Mouse (Mus musculus): ENCODE data around the gene Rasgrp4.

Rasgrp4 gene

DNA sequence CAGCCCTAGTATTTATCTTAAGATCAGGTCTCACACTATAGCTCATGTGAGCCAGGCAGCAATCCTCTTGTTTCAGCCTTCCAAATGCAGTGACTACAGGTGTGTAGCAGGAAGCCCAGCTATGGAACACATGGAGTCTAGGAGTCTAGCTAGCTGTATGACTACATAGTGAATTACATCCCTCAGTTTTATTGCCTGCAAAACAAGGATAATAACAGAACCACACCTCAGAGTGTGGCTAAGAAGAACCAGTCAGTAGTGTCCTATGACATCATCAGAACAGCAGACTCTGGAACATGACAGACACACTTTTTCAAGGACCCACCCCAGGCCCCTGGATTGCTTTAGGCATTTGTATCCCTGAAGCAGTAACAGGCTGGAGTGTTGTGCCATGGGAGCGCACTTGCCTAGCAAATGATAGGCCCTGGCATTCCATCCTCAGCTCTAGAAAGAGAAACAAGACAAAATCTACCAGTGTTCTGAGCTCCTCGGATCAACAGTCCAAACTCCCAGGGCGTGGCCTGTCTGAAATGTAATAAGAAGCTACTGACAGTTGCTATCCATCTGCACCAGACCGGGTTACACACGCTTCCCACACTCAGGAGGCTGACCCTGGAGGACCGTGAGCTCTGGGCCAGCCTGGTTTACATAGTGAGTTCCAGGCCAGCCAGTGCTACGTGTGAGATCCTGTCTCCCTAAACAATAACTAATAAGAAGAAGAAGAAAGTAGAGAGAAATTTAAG lies 12.1 kb downstream of the Rasgrp4 start:
- no peak for DNase-seq (ENCODE audit: low spot score in 2 of 2)

GRCm38 (mm10) chr7:29148771-29149170 lies 14.1 kb downstream of the Rasgrp4 start:
- no peak for DNase-seq (ENCODE audit: low spot score in 2 of 2)

- DNase-seq (ENCODE audit: low spot score in 2 of 2), result no peak
These were observed 16.8 kb downstream of the Rasgrp4 start for GRCm38 (mm10) chr7:29151486-29151885.

- DNase-seq (ENCODE audit: low spot score in 2 of 2), result no peak
These were observed 19.5 kb downstream of the Rasgrp4 start for GRCm38 (mm10) chr7:29154018-29154720.

DNA sequence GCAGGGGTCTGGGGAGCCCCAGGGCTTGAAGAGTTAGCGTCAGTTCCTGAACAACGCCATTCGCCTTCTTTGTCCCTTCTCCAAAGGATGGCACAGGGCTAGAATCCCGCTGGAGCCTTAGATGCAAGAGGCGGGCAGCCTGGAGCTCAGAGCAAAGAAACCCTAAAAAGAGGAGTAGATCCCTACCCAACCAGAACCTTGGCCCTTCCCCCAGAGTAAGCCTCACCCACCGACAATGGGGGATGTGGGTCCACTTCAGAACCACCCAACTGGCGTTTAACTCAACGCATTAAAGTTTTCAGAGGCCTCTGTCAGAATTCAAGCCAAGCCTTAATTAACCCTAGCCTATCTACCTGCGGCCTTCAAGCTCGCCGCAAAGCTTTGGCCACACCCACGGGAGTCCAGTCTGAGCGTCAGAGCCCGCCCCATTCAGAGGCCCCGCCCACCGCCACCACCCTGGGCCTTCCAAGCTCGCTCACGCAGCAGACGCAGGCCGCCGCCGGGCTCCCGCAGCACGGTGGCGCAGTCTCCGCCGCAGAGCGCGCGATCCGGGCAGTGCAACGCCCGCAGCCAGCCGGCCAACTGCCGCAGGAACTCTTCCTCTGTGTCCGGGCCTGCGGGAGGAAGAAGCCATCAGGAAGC lies 20.7 kb downstream of the Rasgrp4 start:
- DNase-seq (ENCODE audit: low spot score in 2 of 2), result peak; percentile 85 to 91

- DNase-seq (ENCODE audit: low spot score in 2 of 2), result peak; percentile 81 to 86
These were observed 21.5 kb downstream of the Rasgrp4 start, which contains the start of gene Fam98c for GRCm38 (mm10) chr7:29155838-29156782. Gene Fam98c, minus strand, starts transcription at chr7:29156234.

- no peak for DNase-seq (ENCODE audit: low spot score in 2 of 2)
These were observed 23.6 kb downstream of the Rasgrp4 start for GRCm38 (mm10) chr7:29158264-29158663.

- DNase-seq (ENCODE audit: low spot score in 2 of 2), result no peak
These were observed 27.6 kb downstream of the Rasgrp4 start for GRCm38 (mm10) chr7:29162294-29162693.

DNA sequence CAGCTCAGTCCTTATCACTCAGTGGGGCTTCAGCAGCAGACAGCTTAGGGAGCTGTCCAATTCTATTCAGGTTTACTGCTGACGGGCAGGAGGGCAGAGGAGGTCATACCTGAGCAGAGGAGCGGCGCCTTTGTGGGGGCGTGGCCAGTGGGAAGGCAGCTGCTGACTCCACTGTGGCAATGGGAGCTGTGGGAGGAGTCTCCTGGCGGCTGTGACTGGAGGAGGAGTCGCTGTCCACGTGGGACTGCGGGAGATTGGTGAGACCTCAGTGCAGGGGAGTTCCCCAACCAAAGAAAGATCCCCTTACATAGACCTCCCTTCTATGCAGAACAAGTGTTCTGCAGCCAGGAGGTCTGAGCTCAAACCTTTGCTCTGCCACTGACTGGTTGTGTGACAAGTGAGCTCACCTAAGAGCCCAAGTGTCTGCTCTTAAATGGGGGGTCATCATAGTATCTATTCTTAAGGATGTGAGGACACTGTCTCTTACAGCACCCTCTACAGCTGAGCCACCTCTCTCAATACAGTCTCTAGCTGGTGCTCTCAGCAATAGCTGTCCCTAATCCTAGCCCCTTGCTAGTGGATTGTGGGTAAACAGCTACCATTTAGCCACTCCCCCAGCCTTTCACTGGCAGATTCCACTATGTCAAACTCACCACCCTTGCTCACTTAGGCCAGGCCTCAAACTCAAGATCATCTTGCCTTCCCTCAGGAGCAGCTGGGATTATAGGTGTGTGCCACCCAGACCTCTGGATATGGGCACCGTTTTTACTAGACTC lies 28.3 kb downstream of the Rasgrp4 start:
- DNase-seq (ENCODE audit: low spot score in 2 of 2), result no peak

- no peak for DNase-seq (ENCODE audit: low spot score in 2 of 2)
These were observed 33.0 kb downstream of the Rasgrp4 start for GRCm38 (mm10) chr7:29167656-29168055.

GRCm38 (mm10) chr7:29168121-29168695 lies 33.6 kb downstream of the Rasgrp4 start:
- no peak for DNase-seq (ENCODE audit: low spot score in 2 of 2)

DNA sequence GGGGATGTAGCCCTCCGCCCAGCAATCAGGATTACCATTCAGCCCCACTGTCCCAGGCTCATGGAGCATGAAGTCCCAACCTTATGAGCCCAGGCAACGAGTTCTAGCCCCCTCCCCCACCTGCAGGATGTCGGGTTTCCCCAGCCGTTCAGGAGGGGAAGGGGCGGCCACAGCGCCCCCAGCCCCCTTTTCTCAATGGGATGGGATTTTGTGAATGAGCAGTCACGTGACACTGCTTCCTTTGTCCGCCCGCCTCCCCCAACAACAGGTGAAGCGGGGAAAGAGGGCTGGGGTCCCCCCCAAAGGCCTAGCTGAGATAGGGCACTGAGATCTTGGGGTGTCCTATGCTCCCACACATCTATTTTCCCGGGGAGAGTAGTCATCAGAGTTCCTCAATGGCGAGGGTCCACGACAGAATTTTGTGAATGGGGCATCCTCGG lies 34.2 kb downstream of the Rasgrp4 start:
- DNase-seq (ENCODE audit: low spot score in 2 of 2), result no peak

- peak; percentile 82 for DNase-seq (ENCODE audit: low spot score in 2 of 2)
These were observed 34.8 kb downstream of the Rasgrp4 start for GRCm38 (mm10) chr7:29169231-29170065.

- DNase-seq (ENCODE audit: low spot score in 2 of 2), result no peak
These were observed 35.6 kb downstream of the Rasgrp4 start, which contains the start of the genes Ggn and Spred3 for GRCm38 (mm10) chr7:29170066-29170754. Gene Ggn, plus strand, starts transcription at chr7:29170210. Gene Spred3, minus strand, starts transcription at chr7:29170411.

DNA sequence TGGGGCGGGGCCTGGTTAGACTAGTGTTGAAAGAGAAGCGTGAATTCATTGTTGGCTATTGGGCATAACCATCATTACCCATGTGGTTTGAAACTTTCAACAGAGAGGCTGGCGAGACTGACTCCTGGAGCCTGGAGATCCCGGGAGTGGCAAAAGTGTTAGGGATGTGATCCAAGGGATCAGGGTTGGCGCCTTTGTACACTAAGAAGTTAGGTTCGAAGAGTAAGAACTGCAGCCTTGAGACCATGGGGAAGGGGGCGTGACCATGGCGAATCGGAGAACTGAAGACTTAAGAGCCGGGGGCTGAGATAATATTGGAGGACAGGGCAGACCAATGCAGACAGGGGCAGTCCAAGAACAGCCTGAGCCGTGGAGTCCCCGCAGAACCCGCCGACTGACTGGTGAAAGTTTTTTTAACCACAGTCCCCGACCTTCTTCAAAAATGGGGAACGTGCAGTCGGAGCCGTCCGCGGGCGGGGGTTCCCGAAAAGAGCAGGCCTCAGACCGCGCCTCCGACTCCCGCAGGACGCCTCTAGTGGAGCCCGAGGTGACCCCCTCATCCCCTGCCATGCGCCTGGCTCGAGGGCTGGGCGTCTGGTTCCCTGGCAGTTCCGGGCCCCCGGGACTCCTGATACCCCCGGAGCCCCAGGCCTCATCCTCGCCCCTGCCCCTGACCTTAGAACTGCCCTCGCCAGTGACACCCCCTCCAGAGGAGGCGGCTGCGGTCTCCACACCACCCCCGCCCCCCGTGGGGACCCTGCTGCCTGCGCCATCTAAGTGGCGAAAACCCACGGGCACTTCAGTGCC lies 36.3 kb downstream of the Rasgrp4 start:
- no peak for DNase-seq (ENCODE audit: low spot score in 2 of 2)

DNA sequence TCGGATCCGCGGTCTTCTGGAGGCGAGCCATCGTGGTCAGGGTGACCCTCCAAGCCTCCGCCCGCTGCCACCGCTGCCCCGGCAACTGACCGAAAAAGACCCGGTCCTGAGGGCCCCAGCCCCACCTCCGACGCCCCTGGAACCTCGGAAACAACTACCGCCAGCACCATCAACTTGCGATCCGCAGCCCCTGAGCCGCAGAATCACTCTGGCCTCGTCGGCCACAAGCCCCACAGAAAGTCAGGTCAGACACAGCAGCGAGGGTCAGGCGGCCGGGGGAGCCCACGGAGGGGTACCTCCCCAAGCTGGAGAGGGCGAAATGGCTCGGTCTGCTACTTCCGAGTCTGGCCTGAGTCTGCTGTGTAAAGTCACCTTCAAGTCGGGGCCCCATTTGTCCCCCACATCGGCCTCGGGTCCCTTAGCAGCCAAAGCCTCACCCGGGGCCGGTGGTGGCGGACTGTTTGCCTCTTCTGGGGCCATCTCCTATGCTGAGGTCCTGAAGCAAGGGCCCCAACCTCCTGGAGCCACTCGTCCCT lies 37.0 kb downstream of the Rasgrp4 start:
- no peak for DNase-seq (ENCODE audit: low spot score in 2 of 2)

- DNase-seq (ENCODE audit: low spot score in 2 of 2), result no peak
These were observed 37.9 kb downstream of the Rasgrp4 start for GRCm38 (mm10) chr7:29172390-29173016.
